Mouse (Mus musculus) cerebellum, adult 2 months (tissue): ENCODE results near the gene Ctnnbl1.

Experiments used
- CTCF ChIP-seq: fragments of 200-500 bp; IDR thresholded peaks from 2 replicates; pipeline ENCODE4 v1.5.1; 2011; ENCODE audit warnings: low read depth, mild to moderate bottlenecking, control low read depth, low read length, moderate library complexity, borderline replicate concordance; ENCODE audit not compliant: insufficient read depth
- POLR2A ChIP-seq: fragments of 200-500 bp; IDR thresholded peaks from 2 replicates; pipeline ENCODE4 v1.6.1; 2011; ENCODE audit warnings: low read length, control low read depth, borderline replicate concordance; ENCODE audit not compliant: insufficient read depth

DNA sequence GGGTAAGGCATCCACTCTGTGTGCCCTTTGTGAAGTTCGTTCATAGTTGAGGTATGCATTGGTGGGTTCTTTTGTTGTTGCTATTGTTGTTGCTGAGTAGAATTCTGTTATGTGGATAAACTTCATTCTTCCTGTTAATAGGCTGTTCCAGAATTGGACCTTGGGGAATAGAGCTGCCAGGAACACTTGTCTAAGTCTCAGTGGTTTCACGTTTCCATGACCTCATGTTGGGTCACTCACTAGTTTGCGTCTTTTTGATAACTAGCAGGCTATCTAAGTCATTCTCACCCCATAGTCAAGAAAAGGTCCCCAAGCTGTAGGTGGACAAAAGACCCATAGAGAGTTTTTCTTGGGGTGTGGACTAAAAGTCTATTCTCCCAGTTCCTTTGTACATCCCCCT is 120.3 kb downstream of the Ctnnbl1 start:
- TF ChIP-seq CTCF (no peak), POLR2A (no peak)
